Comparison of ENCODE assay signal across 21 mouse cellular contexts in genomic region chr13:103144343-103144742, GRCm38 (mm10).
A peak's percentile ranks its signal among the peaks of the same experiment; 100 is the strongest.
DNase-seq lines count a peak whose midpoint lies in the region; ATAC-seq lines count a peak whose summit lies in the region.
"Had no signal": no experiment of that assay in that cellular context is flagged by ENCODE, and none has a peak within 500 bp of the region (broad histone marks: within the 10 kb centered on the region; RNA-seq: fewer than 3 reads in every experiment).

No protein-coding gene starts in this region.

- H3K4me1 ChIP-seq in heart, embryonic 12.5 days (replicated peaks), result peaks cover 23% of the 10 kb centered on the region
- H3K4me1 ChIP-seq in hindbrain, embryonic 10.5 days (replicated peaks), result peaks cover 8% of the 10 kb centered on the region
- H3K4me1 ChIP-seq in hindbrain, embryonic 12.5 days, result peaks cover 6% of the 10 kb centered on the region
- H3K4me1 ChIP-seq: forebrain, embryonic 13.5 days; intestine, embryonic 15.5 days had no signal

- H3K27ac ChIP-seq in heart, embryonic 12.5 days (ENCODE audit: poor library complexity, severe bottlenecking), result peak overlapping the region; percentile 34; the same call in 1 of the 2 replicates
- 0 out of 2 replicates have a peak overlapping the region, but pooled peaks have one; percentile 16 for H3K27ac ChIP-seq in hindbrain, embryonic 10.5 days
- H3K27ac ChIP-seq in hindbrain, embryonic 12.5 days, result no peak overlapping the region
- H3K27ac ChIP-seq: embryonic facial prominence, embryonic 10.5 days; forebrain, embryonic 13.5 days; heart, adult 2 months; hindbrain, embryonic 14.5 days; intestine, embryonic 15.5 days had no signal

- no peaks in the 10 kb centered on the region for H3K9me3 ChIP-seq in heart, embryonic 12.5 days (replicated peaks)
- no peaks in the 10 kb centered on the region for H3K9me3 ChIP-seq in hindbrain, embryonic 10.5 days
- H3K9me3 ChIP-seq in hindbrain, embryonic 12.5 days (replicated peaks), result no peaks in the 10 kb centered on the region
- H3K9me3 ChIP-seq: embryonic facial prominence, embryonic 10.5 days; forebrain, embryonic 13.5 days; intestine, embryonic 15.5 days had no signal

- ATAC-seq in heart, embryonic 12.5 days (ENCODE audit: insufficient number of reproducible peaks, low FRiP score), result peak; percentile 53; the same call in 1 of the 2 replicates
- no peak for ATAC-seq in hindbrain, embryonic 12.5 days (ENCODE audit: low FRiP score)
- ATAC-seq in hematopoietic stem cell, adult 5-6 weeks (replicated peaks in 1 of 2; ENCODE audit: insufficient read depth in 1 of 2, low FRiP score in 2 of 2, low TSS enrichment in 1 of 2, low read depth in 1 of 2, poor library complexity in 2 of 2, severe bottlenecking in 2 of 2), result 0 out of 4 replicates have a peak, but pooled peaks have one; percentile 22 to 36
- ATAC-seq: forebrain, embryonic 13.5 days; forebrain, postnatal 0 days; intestine, embryonic 15.5 days had no signal

- H3K4me2 ChIP-seq in heart, embryonic 12.5 days, result peak overlapping the region; percentile 36
- no peak overlapping the region for H3K4me2 ChIP-seq in hindbrain, embryonic 12.5 days (replicated peaks)
- H3K4me2 ChIP-seq: forebrain, embryonic 13.5 days; hindbrain, embryonic 14.5 days; intestine, embryonic 15.5 days had no signal

- DNase-seq in heart, adult 9 months (ENCODE audit: low spot score in 2 of 2), result no peak
- no peak for DNase-seq in hindbrain, embryonic 10.5 days (ENCODE audit: low spot score)
- no peak for DNase-seq in cerebellum, postnatal 36 days
- DNase-seq: adrenal gland, adult 8-10 months; adrenal gland, postnatal 36 days; cerebellum, adult 11 months; cerebellum, adult 8-10 months; cerebellum, postnatal 25 days; forebrain, postnatal 0 days; gastrocnemius, postnatal 14 days; heart, adult 2 months; heart, postnatal 10 days; kidney, adult 18-20 months had no signal

- H3K27me3 ChIP-seq in heart, embryonic 12.5 days (replicated peaks), result no peaks in the 10 kb centered on the region
- H3K27me3 ChIP-seq in hindbrain, embryonic 10.5 days (ENCODE audit: insufficient read depth, poor library complexity, severe bottlenecking), result no peaks in the 10 kb centered on the region
- H3K27me3 ChIP-seq in hindbrain, embryonic 12.5 days, result no peaks in the 10 kb centered on the region
- H3K27me3 ChIP-seq: CH12.LX; forebrain, embryonic 13.5 days; intestine, embryonic 15.5 days had no signal

- 12% methylated on average over 5 of the region's 5 CpGs for WGBS in heart, embryonic 12.5 days
- 71% methylated on average over 5 of the region's 5 CpGs for WGBS in hindbrain, embryonic 10.5 days
- 68% methylated on average over 5 of the region's 5 CpGs for WGBS in hindbrain, embryonic 12.5 days

- no peaks in the 10 kb centered on the region for H3K36me3 ChIP-seq in heart, embryonic 12.5 days
- no peaks in the 10 kb centered on the region for H3K36me3 ChIP-seq in hindbrain, embryonic 10.5 days
- no peaks in the 10 kb centered on the region for H3K36me3 ChIP-seq in hindbrain, embryonic 12.5 days
- H3K36me3 ChIP-seq: embryonic facial prominence, embryonic 10.5 days; intestine, embryonic 15.5 days had no signal

- H3K4me3 ChIP-seq in heart, embryonic 12.5 days, result no peak overlapping the region
- H3K4me3 ChIP-seq in hindbrain, embryonic 10.5 days, result no peak overlapping the region
- H3K4me3 ChIP-seq in hindbrain, embryonic 12.5 days, result no peak overlapping the region
- H3K4me3 ChIP-seq: embryonic facial prominence, embryonic 10.5 days; forebrain, embryonic 13.5 days; heart, adult 2 months; intestine, embryonic 15.5 days had no signal

- H3K9ac ChIP-seq in heart, embryonic 12.5 days, result no peak overlapping the region
- H3K9ac ChIP-seq in hindbrain, embryonic 12.5 days, result no peak overlapping the region
- H3K9ac ChIP-seq: forebrain, embryonic 13.5 days; forebrain, postnatal 0 days; hindbrain, embryonic 14.5 days; intestine, embryonic 15.5 days had no signal
